Mouse (Mus musculus): ENCODE measurements around the gene Rcc1. TPM values are rescaled to one million over a fixed set of nuclear protein-coding genes. Genes with fewer than 3 reads are reported as not detected.
"Not testable (repeated sequence)": the region's sequence is repeated elsewhere in the genome, so short reads cannot be mapped to it uniquely, and the experiment has no call there.

Gene Rcc1
- polyA plus RNA-seq, 1 experiment = 5.3 TPM

DNA sequence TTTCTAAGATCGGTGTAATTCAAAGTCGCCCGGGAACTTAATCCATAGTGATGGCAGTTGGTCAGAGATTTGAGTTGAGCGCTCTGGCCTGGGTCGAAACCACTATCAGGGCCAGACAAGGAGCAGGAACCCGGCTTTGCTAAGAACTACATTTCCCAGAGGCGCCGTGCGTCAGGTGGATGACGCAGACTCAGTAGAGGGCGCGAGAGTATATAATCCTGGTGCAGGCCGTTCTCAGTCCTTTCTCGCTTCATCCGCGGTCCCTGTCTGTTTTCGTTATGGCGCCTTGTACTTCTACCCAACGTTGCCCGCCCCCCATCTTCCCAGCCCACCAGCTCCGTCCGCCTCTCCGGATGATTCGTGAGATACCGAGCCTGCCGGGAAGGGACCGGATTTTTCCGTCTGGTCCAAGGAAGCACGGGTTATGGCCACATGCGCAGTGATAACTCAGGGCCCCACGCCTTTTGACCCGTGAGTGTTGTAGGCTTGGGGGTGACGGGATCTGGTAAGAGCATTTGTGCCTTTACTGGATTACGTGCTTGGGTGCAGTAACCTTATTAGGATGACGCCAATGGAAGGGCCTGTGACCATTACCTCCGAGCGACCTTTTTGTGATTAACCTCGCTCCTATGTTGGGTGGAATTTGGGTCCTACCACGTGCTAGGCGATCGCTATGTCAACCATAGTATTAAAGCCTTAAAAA lies 44.8 kb downstream of the Rcc1 start:
- under 1% methylated on average over 41 of the region's 41 CpGs for WGBS
- DNase-seq = peak; percentile 90
- peaks cover 2% of the 10 kb centered on the region; the same call in 1 of the 2 replicates for H3K4me1 ChIP-seq (ENCODE audit: control insufficient read depth, insufficient read depth, low read length)
- peak overlapping the region; percentile 96 for H3K4me3 ChIP-seq (replicated peaks; ENCODE audit: extremely low read depth, low read depth, low read length)
- peak; percentile 100 for TF ChIP-seq POLR2A (IDR thresholded peaks at IDR 0.05; ENCODE audit: borderline replicate concordance, extremely low read depth, low read depth, low read length)
- no peak for TF ChIP-seq CTCF (IDR thresholded peaks at IDR 0.05; ENCODE audit: insufficient read depth, low read length)

DNA sequence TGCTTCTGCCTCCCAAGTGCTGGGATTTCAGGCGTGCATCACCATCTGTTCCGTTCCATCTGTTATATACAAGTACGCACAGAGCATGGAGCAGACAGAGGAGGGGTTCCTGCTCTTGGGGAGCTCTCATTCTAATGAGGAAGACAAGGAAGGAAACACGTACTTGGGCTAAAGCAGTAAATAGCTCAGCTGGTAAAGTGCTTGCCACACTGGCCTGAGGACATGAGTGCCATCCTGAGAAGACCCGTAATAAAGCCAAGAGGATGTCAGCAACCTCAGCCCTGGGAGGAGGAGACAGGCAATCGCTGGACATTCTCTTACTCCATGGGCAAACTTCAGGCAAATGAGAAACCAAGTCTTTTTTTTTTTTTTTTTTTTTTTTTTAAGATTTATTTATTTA lies 47.4 kb downstream of the Rcc1 start:
- H3K4me3 ChIP-seq (replicated peaks; ENCODE audit: extremely low read depth, low read depth, low read length) = no peak overlapping the region
- peaks cover 2% of the 10 kb centered on the region; the same call in 1 of the 2 replicates for H3K4me1 ChIP-seq (ENCODE audit: control insufficient read depth, insufficient read depth, low read length)
- TF ChIP-seq CTCF (IDR thresholded peaks at IDR 0.05; ENCODE audit: insufficient read depth, low read length) = no peak
- DNase-seq = no peak
- WGBS = 63% methylated on average over 6 of the region's 6 CpGs

DNA sequence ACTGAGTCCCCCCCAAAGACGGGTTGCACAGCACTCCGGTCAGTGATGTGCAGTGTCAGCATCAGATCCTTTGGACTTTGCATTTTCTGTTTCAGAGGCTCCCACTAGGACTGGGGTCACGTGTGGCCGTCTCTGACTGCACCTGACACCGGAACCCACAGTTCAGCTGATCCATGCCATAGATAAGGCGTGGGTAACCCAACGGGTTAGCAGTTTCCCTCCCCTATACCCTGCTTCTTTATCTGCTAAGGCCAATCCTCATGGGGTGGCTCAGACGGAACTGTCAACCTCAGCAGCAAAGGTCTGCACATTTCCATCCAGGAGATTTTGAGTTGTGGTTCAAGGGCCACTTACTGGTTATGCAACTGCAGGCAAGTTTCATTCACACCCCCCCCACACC lies 48.1 kb downstream of the Rcc1 start:
- no peak for TF ChIP-seq CTCF (IDR thresholded peaks at IDR 0.05; ENCODE audit: insufficient read depth, low read length)
- TF ChIP-seq POLR2A (IDR thresholded peaks at IDR 0.05; ENCODE audit: borderline replicate concordance, extremely low read depth, low read depth, low read length) = no peak
- 73% methylated on average over 8 of the region's 8 CpGs for WGBS
- peaks cover 2% of the 10 kb centered on the region; the same call in 1 of the 2 replicates for H3K4me1 ChIP-seq (ENCODE audit: control insufficient read depth, insufficient read depth, low read length)
- no peak overlapping the region for H3K4me3 ChIP-seq (replicated peaks; ENCODE audit: extremely low read depth, low read depth, low read length)
- DNase-seq = no peak

DNA sequence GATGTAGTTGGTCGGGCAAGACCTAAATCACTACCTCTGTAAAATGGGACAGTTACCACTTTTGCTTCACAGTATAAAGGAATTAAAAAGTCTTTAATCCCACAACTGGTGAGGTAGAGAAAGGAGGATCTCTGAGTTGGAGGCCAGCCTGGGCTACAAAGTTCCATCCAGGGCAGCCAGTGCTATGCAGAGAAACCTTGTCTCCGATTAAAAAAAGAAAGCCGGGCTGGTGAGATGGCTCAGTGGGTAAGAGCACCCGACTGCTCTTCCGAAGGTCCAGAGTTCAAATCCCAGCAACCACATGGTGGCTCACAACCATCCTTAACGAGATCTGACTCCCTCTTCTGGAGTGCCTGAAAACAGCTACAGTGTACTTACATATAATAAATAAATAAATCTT lies 49.9 kb downstream of the Rcc1 start:
- not testable (repeated sequence) for H3K4me3 ChIP-seq (replicated peaks; ENCODE audit: extremely low read depth, low read depth, low read length); DNase-seq; H3K4me1 ChIP-seq (ENCODE audit: control insufficient read depth, insufficient read depth, low read length)
- WGBS = 44% methylated on average over 6 of the region's 6 CpGs

DNA sequence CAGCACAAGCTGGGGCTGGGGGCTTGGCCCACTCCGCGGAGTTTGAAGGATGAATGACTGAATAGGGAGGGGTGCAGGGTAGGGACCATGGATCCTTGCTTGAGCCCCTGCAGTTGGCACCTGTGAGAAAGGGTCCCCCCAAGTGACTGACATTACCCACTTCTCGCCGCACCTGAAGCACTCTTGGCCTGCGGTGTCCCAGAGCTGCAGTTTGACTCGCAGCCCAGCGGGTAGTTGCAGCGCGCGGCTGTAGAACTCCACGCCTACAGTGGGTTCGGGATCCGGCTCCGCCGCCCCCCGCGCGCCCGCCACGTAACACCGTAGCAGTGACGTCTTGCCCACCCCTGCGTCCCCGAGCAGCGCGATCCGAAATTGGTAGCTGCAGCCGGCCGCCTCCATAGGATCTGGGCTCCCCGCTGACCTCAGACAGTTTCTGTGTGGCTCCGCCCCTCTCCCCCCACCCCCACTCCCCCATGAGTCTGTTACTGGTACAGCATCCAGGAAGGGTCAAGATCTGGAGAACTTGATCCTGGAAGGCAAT lies 50.4 kb downstream of the Rcc1 start, which contains the start of gene Rab42:
TSS of gene Rab42 (minus strand) at position 447 of the 541 bp plus-strand sequence.
- peak; percentile 36 for DNase-seq
- TF ChIP-seq CTCF (IDR thresholded peaks at IDR 0.05; ENCODE audit: insufficient read depth, low read length) (no peak), POLR2A (IDR thresholded peaks at IDR 0.05; ENCODE audit: borderline replicate concordance, extremely low read depth, low read depth, low read length) (no peak)
- Histone ChIP-seq H3K4me1 (ENCODE audit: control insufficient read depth, insufficient read depth, low read length) (no peaks in the 10 kb centered on the region), H3K4me3 (replicated peaks; ENCODE audit: extremely low read depth, low read depth, low read length) (peak within 1 kb of the TSS; percentile 64)
- WGBS = 2% methylated on average over 31 of the region's 31 CpGs

DNA sequence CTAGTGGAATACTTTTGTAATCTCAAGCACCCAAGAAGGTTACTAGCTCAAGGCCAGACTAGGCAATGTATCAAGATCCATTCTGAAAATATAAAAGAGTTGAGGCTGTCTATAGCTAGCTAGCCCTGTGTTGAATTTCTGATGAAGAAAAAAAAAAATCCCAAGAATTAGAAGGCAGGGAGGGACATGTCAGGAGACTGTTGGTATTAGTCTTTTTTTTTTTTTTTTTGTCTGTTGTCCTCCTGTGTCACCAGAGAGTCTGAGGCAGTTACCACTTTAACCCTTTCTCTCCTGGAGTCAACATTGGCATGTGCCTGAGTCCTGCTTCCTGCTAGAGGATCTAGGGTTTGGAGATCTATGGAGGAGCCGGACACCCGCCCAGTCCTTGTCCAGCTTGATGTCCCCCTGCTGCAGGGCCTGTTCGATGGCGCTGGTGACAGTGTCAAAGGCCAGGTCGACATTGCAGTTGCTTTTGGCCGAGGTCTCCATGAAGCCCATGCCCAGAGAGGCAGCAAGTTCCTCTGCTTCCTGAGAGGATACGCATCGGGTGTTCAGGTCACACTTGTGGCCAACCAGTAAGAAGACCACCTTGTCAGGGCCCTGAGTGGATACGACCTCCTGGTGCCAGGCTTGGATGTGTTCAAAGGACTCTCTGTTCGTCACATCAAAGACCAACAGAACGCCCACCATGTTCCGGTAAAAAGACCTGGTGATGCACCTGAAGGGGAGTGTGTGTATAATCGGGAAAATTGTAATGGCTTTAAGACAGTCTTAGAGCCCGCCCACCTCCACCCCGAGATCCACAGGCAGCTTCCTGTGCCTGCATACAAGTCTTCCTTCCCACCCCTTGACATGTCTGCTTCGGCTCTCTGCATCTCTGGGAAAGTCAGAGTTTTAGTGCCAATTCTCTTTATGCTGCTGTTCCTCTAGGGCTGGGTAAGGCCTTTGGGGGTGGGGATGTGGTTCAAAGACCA lies 51.2 kb downstream of the Rcc1 start:
- no peak for DNase-seq
- TF ChIP-seq CTCF (IDR thresholded peaks at IDR 0.05; ENCODE audit: insufficient read depth, low read length) (no peak), POLR2A (IDR thresholded peaks at IDR 0.05; ENCODE audit: borderline replicate concordance, extremely low read depth, low read depth, low read length) (no peak)

DNA sequence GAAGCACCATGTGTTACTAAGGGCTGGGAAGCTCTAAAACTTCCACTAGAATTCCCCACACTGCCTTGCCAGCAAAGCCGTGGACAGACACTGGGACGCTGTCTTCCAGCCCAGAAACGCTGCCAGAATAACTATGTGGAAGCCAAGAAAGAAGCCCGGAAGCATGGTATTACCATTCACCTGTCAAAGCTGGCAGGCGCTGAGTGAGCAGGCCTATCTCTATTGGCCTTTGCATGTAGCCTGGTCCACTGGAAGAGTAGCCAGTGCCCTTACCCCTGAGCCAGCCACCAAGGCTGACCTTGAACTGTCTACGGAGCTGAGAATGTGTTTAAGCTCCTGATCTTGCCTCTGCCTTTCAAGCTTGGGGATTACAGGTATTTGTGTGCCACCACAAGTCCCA lies 51.9 kb downstream of the Rcc1 start:
- TF ChIP-seq POLR2A (IDR thresholded peaks at IDR 0.05; ENCODE audit: borderline replicate concordance, extremely low read depth, low read depth, low read length) = no peak
- no peak for TF ChIP-seq CTCF (IDR thresholded peaks at IDR 0.05; ENCODE audit: insufficient read depth, low read length)
- no peak overlapping the region for H3K4me3 ChIP-seq (replicated peaks; ENCODE audit: extremely low read depth, low read depth, low read length)
- WGBS = 74% methylated on average over 6 of the region's 6 CpGs
- H3K4me1 ChIP-seq (ENCODE audit: control insufficient read depth, insufficient read depth, low read length) = no peaks in the 10 kb centered on the region
- DNase-seq = no peak

More for the DNA sequence above, 51.2 kb downstream of the Rcc1 start:
- WGBS = 62% methylated on average over 16 of the region's 16 CpGs
- H3K4me3 ChIP-seq (replicated peaks; ENCODE audit: extremely low read depth, low read depth, low read length) = no peak overlapping the region
- no peaks in the 10 kb centered on the region for H3K4me1 ChIP-seq (ENCODE audit: control insufficient read depth, insufficient read depth, low read length)

DNA sequence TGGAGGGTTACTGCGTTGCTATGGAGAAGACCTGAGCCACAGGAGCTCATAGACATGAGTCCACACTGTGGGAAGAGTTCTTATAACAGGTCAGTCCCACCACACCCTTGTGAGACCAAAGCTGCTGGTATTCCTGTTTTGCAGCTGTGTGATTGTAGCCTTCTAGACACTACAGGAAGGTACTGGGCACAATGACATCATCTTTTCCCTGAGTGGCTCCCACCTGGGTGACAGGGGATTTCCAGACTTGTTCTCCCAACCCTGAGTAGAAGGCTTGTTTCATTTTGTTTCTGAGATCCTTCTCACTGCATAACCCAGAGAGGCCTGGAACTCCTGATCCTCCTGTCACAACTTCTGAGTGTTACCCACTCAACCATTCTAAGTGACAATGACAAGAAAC lies 53.6 kb downstream of the Rcc1 start:
- TF ChIP-seq POLR2A (IDR thresholded peaks at IDR 0.05; ENCODE audit: borderline replicate concordance, extremely low read depth, low read depth, low read length) (no peak), CTCF (IDR thresholded peaks at IDR 0.05; ENCODE audit: insufficient read depth, low read length) (no peak)
- Histone ChIP-seq H3K4me1 (ENCODE audit: control insufficient read depth, insufficient read depth, low read length) (no peaks in the 10 kb centered on the region), H3K4me3 (replicated peaks; ENCODE audit: extremely low read depth, low read depth, low read length) (no peak overlapping the region)
- WGBS = 86% methylated on average over 1 of the region's 1 CpGs
- no peak for DNase-seq

DNA sequence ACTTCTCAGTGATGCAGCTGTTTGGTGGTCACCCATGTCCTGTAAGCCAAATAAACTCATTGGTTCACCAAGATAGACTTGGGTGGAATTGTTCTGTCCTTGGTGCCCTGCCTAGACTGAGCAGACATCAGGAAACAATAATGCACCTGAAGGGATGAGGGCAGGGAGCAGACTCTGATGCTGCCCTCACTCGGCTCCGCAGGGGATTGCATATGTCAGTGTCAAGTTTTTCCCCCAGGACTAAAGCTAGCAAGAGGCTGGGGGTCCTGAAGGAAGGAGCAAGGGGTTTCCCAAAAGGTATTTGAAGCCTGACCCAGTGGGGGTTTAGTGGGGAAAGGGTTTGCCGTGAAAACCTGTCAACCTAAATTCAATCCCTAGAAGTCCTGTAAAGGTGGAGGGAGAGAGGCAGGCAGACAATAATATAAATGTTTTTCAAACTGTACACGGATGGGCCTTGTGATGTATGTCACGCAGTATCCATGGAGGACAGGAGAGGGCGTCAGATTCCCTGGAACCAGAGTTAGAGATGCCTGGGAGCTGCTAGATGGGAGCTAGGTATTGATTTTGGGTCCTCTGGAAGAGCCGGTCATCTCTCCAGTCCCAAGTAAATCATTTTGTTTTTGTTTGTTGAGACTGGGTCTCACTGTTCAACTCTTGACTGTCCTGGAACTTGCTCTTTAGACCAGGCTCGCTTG lies 57.6 kb downstream of the Rcc1 start:
- TF ChIP-seq CTCF (IDR thresholded peaks at IDR 0.05; ENCODE audit: insufficient read depth, low read length) = peak; percentile 34; the same call in 1 of the 2 replicates
- no peak for TF ChIP-seq POLR2A (IDR thresholded peaks at IDR 0.05; ENCODE audit: borderline replicate concordance, extremely low read depth, low read depth, low read length)
- Histone ChIP-seq H3K4me3 (replicated peaks; ENCODE audit: extremely low read depth, low read depth, low read length) (no peak overlapping the region), H3K4me1 (ENCODE audit: control insufficient read depth, insufficient read depth, low read length) (no peaks in the 10 kb centered on the region)
- WGBS = 51% methylated on average over 8 of the region's 8 CpGs
- DNase-seq = no peak

Data from lung, adult 2 months (tissue).